Mouse (Mus musculus) lung, adult 2 months (tissue): Measurements from ENCODE around the gene Gas2.

ENCODE experiments used
- CTCF ChIP-seq: fragments of 200-500 bp; IDR thresholded peaks from 2 replicates; pipeline ENCODE4 v1.5.1; 2011; ENCODE audit warnings: mild to moderate bottlenecking, low read length, control low read depth; ENCODE audit not compliant: insufficient read depth
- POLR2A ChIP-seq: fragments of 200-500 bp; IDR thresholded peaks from 2 replicates; pipeline ENCODE4 v1.6.1; 2011; ENCODE audit warnings: low read depth, mild to moderate bottlenecking, control low read depth, low read length, borderline replicate concordance; ENCODE audit errors: extremely low read depth

DNA sequence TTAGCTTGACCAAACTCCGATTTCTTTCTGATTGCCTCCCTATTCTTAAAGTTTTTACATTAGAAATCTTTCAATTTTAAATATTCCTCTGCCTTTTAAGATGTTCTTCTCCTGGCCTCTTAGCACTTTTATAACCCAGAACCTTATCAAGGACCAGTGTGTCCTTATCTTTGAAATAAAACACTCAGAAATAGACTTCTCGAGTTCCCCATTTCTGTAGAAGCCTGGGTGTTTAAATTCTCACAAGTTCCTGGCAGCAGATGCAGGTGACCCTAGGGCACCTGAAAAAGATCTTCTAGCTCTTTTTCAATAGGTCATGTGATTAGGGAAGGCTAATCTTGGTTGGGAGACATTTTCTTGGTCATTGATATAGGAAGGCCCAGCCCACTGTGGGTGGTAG is 145.3 kb downstream of the Gas2 start:
- no peak for TF ChIP-seq CTCF
- no peak for TF ChIP-seq POLR2A
